Mouse (Mus musculus): ENCODE data around the gene Clybl.

Clybl gene

DNA sequence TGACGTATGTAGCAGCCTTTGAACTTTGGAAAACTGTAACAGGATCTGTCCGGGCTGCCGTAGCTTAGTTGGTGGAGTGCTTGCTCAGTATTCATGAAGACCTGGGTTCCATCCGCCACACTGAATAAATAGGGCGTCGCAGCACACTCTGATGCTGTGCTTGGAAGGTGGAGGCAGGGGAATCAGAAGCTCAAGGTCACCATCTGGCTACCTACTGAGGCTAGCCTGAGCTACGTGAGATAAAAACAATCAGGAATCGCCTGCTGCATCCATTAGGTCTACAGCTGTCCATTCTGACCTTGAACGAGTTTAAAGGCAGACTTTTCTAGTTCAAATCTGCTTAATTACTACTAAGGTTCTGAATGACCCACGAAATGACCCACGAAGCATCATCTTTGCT, 118.8 kb downstream of the Clybl start:
- DNase-seq (ENCODE audit: extremely low spot score, low spot score) = no peak

DNA sequence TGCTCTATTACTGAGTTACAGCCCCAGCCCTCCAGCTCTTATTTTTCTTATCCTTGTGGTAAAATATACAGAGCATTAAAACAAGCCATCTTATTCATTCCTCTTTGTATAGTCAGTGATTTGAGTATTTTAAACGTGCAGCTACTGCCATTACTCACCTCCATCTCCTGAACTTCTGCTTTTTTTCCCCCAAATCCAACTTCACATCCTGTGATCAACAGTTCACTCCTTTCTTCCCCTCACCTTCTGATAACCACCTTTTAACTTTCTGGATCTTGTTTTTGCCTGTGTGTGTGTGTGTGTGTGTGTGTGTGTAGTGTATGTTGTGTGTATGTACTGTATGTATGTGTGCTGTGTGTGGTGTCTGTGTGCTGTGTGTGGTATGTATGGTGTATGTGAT, 122.3 kb downstream of the Clybl start:
- DNase-seq (ENCODE audit: extremely low spot score, low spot score) = no peak

DNA sequence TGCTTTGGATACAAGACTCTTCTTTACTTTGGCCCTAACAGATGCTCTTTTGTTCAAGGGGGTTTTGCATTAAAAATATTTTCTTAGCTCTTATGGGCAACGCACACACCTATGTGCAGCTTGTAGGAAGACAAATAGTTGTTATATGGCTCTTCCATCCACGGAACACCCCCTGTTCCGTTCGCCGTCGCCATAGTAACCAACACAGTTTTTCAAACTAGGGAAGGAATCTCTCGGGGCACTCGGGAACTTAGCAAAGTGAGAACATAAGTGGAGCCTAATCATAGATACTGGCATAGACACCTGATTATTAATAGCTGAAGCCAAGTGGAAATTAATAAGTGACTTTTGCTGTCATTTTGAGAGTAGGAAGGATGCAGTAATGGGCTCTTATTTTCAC, 123.6 kb downstream of the Clybl start:
- no peak for DNase-seq (ENCODE audit: extremely low spot score, low spot score)

DNA sequence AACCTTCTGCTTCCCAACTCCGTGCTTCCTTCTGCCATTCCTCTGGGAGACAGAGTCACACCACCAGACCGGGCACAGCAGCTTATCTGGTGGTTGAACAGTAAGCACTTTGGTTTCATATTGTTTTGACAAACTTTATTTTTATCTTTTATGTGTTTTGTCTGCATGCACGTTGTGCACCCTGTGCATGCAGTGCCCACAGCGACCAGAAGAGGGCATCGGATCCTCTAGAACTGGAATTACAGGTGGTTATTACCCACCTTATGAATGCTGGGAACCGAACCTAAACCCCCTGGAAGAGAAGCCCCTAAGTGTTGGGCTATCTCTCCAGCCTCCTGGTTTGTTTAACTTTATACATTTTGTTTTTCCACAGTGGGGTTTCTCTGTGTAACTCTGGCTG, 130.9 kb downstream of the Clybl start:
- DNase-seq (ENCODE audit: extremely low spot score, low spot score) = no peak

DNA sequence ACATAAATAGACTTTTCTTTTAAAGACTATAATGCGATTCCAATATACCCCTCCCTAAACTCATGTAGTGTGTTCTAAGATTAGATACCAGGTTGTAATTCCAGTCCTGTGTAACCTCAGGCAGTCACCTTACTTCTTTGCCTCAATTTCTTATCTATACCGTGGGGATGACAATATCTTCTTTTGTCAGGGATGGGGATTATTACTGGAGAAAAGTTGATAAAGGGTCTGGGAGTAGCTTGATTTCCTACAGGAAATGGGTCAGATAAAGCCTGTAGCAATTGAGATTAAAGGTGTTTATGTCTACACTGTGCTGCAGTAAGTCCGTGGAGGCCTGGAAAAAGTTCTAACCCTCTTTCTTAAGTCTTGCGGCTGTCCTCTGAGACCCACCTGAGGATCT, 131.8 kb downstream of the Clybl start:
- DNase-seq (ENCODE audit: extremely low spot score, low spot score) = no peak

DNA sequence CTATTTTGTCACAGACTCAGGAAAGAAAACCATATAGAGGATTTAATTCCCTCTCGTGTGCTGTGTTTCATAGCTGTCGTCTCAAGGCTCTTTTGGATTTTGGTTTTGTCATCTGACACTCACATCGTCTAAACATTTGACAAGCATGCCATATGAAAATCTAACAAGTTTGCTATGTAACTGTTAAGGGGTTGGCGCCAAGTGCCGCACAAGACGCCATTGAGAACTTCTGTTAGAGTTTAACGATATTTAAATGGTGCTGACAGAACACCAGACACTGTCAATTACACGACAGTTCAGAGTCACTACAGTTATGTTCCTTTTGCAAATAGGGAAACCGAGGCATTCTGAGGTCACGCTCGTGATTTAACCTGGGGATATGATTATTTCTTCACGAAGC, 134.2 kb downstream of the Clybl start:
- DNase-seq (ENCODE audit: extremely low spot score, low spot score) = no peak

DNA sequence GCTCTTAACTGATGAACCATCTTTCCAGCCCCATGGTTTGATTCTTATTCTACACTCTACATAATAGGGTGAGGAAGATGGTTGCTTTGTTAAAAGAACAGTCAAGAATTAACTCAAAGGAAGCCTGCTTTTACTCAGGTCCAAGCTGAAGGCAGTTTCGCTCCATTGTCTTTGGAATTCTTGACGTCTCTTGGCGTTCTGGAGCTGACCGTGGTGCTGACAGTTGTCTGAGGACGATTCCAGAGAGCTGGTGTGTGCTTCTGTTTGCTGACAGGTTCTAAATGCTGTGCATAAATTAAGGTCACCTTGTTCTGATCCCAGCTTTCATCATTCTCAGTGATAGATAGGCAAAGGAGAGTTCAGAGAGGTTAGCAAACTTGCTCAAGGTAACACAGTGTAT, 140.6 kb downstream of the Clybl start:
- DNase-seq (ENCODE audit: extremely low spot score, low spot score) = peak; percentile 47

DNA sequence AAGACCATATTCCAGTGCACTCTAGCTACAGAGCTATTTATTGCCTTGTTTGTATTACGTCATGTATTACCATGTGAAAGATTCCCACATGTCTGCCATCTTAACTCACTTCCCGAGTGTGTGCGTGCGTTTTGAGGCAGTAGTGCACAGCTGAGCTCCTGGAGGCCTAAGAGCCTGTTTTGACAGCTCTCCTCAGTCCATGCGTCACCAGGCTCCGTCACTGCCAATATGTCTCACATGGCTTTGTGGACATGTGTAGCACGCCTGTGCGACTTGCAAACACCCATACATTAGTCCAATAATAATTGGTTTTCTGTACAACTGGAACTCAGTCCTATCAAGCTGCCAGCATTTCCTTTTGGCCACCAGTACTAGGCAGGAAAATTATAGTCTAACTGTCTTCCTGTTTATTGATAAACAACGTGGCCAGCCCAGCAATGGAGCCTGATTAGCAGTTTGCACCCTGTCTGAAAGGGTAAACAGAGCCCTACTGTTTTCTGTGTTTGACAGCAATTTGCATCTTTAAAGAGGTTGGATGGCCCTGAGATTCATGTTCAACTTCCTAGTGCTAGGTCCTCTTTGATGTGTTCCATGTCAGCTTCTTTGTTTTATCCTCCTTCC, 142.4 kb downstream of the Clybl start:
- no peak for DNase-seq (ENCODE audit: extremely low spot score, low spot score)

DNA sequence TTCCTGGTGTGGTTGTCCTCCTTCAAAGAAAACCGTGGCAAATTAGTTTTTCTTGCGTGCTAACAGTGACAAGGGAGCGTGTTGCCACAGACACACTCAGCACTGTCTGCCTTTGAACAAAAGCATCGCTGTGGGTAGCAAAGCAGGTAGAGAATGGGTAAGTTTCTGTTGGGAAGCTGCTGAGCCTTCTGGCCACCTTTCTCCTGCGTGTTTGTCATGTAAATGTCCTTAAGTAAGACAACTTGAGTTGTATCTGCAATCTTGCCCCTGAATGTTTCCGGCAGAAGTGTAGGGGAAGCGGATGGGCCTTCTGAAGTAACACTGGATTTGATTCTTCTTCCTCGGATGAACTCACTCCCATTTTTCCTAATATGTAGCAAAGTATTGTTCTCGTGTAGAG, 148.6 kb downstream of the Clybl start:
- DNase-seq (ENCODE audit: extremely low spot score, low spot score) = no peak

DNA sequence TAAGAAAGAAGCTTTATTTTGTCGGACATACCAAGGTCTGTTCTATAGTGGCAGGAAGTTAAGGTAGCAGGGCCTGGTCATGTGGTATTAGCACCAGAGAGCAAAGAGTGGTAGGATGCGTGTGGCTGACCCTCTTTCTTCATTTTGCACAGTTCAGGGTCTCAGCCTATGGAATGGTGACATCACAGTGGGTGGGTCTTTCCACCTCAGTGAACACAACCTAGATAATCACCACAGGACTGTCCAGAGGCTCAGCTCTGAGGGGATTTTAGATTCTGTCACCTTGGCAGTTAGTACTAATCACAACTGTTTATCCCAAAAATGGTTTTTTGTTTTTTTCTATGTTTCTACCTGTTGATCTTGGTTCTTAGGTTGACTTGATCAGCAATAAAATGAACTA, 149.2 kb downstream of the Clybl start:
- DNase-seq (ENCODE audit: extremely low spot score, low spot score) = no peak

DNA sequence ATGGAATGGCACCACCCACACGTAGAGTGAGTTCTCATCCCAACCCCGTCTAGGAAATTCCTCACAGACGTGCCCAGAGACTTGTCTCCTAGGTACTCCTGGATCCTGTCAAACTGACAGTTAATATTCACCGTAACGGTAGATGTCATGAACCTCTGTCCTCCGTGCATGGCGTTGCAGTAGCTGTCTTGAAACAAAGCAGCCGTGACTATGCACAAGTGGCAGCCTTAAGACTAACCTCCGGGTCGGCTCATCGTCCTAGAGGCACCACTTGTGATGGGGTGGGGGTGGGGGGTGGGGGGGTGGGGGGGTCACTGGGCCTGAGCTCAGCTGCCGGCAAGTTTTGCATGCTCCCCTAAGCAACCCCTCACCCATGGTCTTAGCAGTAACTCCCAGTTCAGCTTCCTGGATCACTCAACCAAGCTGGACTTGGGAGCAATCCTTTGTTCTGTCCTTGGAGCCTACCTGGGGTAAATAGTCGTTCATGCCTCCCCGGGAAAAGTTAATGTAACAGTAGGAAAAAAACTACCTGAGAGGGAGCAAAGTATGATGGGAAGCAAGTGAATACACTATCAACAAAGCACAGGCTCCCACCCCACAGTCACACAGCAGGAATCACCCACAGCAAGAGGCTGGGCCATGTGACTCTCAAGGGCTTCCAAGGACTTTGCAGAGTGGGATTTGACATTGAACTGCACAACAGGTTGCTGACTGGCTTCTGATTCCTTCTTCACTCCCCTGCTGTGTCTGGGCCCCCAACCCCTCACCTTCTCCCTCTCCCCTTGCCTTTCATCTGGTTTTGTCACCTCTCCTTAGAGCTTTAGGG, 150.3 kb downstream of the Clybl start:
- no peak for DNase-seq (ENCODE audit: extremely low spot score, low spot score)

DNA sequence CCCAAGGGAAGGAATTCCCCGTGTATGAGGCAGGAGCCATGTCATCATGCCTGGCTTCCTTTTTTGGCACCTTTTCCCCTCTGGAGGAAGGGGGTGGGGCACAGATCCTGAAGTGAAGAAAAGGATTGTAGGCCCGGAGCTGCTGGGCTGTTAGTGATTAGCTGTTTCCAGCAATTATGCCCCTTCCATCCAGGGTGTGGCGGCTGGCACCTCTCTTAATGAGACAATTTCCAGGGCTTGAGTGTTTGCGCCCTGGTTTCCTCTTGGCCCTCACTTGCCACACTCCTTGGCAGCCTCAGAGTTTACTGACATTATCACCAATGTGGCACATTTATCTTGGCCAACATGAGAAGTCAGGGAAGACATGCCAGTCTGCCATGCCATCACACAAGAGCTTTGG, 155.5 kb downstream of the Clybl start:
- DNase-seq (ENCODE audit: extremely low spot score, low spot score) = no peak

DNA sequence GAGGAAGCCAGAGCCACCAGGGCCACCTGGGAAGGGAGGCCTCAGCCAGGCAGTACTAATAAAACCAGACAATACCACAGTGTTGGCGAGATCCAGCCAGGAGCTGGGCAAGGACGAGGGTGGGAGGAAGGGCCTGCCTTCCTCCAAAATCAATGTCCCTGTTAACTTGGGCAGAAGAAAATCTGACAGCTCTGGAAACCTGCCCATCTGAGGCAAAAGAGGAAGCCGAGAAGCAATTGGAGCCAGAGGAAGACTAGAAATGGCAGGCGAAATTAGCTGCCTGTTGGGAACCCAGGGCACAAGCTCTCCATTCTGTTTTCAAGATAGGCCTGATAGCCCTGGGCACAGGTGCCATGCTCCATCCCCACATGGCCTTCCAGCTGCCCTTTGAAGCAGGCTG, 157.3 kb downstream of the Clybl start:
- no peak for DNase-seq (ENCODE audit: extremely low spot score, low spot score)

DNA sequence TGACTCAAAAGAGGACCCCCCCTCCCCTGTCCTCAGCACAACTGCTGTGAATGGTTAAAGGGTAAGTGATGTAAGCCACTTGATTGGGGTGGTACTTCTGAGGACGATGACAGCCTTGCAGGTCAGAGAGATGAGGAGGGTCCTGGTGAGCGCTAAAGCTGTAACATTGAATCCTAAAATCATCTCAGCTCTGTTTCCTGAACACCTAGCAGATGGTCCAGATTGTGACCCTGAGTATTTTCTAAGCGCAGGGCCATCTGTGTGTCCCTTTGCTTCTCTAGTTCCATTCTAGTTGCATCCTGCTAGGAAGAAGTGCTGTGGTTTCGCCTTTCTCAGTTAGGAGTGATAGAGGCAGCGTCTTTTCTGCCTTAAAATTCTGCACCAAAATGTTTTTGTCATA, 158.6 kb downstream of the Clybl start:
- DNase-seq (ENCODE audit: extremely low spot score, low spot score) = no peak

DNA sequence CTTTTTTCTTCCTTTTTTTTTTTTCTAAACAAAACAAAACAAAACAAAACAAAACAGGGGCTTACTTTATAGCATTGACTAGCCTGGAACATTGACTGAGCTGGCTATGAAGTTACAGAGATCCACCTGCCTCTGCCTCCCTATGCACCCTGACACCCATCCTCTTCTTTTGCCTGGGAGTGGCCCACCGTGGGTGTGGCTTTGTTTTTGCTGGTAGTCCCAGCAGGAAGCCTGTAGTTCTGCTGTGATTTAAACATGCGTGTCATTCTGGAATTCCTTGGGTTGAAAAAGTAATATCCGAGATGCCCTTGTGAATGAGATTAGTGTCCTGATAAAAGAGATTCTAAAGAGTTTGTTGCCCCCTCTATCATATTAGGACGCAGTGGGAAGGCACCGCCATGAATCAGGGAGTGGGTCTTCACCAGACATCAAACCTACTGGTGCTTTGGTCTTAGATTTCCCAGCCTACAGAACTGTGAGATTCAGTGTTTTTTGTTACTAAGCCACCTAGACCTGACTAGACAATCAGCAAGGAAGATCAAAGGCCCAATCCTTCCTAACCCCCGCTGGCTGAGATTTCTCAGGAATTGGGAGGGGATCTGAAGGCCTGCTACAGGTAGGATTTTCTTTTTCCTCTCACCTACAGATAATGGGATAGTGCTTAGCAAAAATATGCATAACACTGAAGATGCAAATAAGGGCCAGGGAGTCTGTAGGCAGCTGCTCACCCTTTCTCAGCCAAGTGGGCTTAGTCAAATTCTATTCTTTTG, 160.3 kb downstream of the Clybl start:
- no peak for DNase-seq (ENCODE audit: extremely low spot score, low spot score)

DNA sequence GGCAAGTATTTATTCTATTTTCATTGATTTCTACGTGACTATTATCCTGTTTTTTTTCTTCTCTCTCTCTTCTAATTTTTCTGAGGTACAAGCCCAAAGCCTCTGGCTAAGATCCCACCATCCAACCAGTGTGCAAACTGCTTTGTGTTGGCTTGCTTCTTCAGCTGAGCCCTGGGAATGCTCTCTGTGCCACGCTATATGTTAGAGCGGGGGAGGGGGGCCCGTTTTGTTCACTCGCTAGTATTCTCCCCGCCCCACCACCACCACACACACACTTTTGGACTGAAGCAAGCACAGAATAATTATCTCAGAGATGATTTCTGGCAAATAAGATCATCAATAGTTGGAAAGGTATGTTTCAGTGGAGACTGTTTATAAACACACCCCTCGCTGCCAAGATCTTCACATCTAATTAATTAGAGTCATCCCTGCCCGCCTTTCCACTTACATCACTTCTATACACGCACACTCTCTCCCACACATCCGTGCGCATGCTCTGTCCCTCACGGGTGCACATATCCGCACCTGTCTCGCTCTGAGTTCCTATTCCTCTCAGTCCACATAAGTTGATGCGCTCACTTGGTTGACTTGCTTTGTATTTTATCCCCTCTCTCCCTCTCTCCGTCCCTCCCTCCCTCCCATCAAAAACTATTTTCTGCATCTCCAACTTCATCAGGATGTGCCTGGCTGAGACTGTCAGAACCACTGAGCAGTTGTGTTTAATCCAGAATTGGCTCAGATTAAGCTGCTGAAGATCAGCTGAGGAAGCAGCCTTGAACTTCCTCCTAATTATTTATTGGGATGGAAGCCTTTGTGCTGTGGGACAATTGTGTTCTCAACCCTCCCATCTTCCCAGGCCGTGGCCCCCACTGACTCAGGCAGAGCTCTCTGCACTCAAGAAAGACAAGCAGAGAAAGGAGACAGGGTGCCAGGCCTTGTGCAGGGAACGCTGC, 163.0 kb downstream of the Clybl start:
- DNase-seq (ENCODE audit: extremely low spot score, low spot score) = no peak

DNA sequence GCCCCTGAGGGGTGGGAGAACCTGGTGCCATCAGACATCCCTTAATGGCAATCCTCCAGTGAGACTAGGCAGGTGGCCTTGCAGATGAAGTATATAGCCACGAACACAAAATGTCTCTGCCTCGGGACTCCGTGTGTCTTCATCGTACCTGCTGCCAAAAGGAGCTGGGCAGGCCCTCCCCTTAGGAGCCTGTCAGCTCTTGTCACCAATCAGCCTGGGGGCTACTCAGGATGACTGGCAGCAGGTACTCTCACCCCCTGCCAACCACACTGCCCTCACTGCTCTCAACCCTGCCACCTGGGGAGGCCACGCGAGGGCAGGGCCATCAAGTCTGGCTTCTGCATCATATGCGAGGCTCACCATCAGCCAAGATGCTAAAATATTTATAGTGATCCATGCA, 166.6 kb downstream of the Clybl start:
- DNase-seq (ENCODE audit: extremely low spot score, low spot score) = no peak

DNA sequence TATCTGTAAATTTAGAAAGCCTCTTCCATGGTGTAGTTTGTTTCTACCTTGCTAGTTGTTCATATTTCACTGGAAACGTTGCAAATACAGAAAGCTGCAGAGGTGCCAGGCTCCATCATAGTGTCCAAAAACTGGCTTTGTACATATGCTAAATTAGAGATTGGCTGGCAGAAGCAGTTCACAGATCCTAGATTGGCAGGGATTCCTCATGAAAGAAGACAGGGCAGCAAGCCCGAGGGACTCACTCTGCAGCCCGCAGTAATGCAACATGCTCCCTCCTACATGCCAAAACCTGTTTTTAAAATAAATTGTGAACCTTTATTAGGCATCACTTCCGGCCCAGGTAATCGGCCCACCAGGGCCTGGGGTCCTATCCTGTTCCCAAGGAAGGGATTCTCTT, 167.8 kb downstream of the Clybl start:
- no peak for DNase-seq (ENCODE audit: extremely low spot score, low spot score)

DNA sequence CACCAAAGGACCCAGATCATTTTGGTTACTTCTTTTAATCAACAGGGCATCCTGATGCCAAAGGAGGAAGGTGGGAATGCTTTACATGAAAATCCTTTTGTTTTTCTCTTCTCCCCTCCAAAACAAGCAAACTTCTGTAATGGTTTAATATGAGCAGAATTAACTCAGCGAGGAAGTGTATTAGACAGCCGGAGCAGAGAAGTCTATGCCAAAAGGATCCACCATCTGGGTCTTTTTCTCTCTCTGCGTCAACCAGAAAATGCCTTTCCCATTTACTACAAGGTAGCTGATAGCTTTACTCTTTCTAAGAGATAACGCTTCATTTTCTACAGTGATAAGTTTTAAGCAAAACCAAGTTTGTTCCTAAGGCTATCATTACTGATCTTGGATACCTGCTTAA, 168.3 kb downstream of the Clybl start:
- no peak for DNase-seq (ENCODE audit: extremely low spot score, low spot score)

DNA sequence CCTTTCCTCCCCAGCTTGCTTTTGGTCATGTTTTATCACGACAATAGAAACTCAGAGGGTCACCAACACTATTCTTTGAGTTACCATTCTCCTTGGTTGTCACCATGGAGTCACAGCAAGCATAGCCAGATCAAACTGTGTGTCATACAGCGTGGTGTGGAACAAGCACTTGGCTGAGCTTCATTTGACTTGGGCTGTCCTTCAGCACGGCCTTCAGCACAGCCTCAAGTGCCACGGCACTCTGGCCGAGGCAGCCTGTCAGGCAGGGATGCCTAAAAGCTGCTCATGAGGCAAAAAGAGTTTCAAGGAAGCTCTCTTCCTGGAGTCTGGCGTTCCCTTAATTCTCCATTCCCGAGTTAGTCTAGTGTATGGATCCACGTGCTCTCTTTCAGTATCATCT, 169.3 kb downstream of the Clybl start:
- no peak for DNase-seq (ENCODE audit: extremely low spot score, low spot score)

DNA sequence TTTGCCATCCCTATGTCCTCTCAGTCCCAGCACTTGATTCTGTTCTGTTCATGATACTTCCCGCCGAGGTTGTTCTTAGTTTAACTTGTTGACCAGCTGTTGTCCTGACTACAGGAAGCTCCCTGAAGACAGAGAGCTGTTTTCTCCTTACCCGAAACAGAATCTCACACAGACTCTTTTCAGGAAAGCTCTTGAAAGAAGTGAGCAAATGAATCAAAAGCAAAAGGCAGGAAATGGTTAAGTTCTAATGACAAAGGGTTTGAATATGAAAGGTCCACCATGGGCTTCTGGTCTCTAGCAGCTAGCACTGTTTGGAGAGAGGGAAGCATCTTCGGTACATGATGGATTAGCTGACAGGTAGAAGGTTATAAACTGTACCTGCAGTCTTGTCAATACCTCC, 175.8 kb downstream of the Clybl start:
- no peak for DNase-seq (ENCODE audit: extremely low spot score, low spot score)
